Mouse (Mus musculus): ENCODE measurements around the gene Rcc2. TPM values are rescaled to one million over a fixed set of nuclear protein-coding genes. Genes with fewer than 3 reads are reported as not detected.

Gene Rcc2
- polyA plus RNA-seq, 1 experiment from 2014 or later = 47.0 TPM

GRCm38 (mm10) chr4:140701716-140702561 lies 1.6 kb downstream of the Rcc2 start:
- WGBS = under 1% methylated on average over 41 of the region's 107 CpGs
- no peak for ATAC-seq (ENCODE audit: insufficient number of reproducible peaks, low FRiP score, low TSS enrichment, low read depth)
- Histone ChIP-seq H3K36me3 (0 out of 2 replicates have a peak, but pooled peaks cover 13% of the 10 kb centered on the region), H3K9me3 (replicated peaks) (no peaks in the 10 kb centered on the region), H3K4me2 (replicated peaks) (peak overlapping the region; percentile 86), H3K4me3 (replicated peaks) (peak overlapping the region; percentile 85), H3K27me3 (no peaks in the 10 kb centered on the region), H3K4me1 (peaks cover 46% of the 10 kb centered on the region), H3K9ac (peak overlapping the region; percentile 85), H3K27ac (replicated peaks) (peak overlapping the region; percentile 98)

GRCm38 (mm10) chr4:140702611-140703327 lies 2.4 kb downstream of the Rcc2 start:
- Histone ChIP-seq H3K9me3 (replicated peaks) (no peaks in the 10 kb centered on the region), H3K27me3 (no peaks in the 10 kb centered on the region), H3K4me3 (replicated peaks) (peak overlapping the region; percentile 85), H3K4me2 (replicated peaks) (peak overlapping the region; percentile 86), H3K9ac (peak overlapping the region; percentile 85), H3K4me1 (peaks cover 54% of the 10 kb centered on the region), H3K27ac (replicated peaks) (peak overlapping the region; percentile 98), H3K36me3 (peaks cover 19% of the 10 kb centered on the region)
- under 1% methylated on average over 45 of the region's 68 CpGs for WGBS
- ATAC-seq (ENCODE audit: insufficient number of reproducible peaks, low FRiP score, low TSS enrichment, low read depth) = peak; percentile 79

DNA sequence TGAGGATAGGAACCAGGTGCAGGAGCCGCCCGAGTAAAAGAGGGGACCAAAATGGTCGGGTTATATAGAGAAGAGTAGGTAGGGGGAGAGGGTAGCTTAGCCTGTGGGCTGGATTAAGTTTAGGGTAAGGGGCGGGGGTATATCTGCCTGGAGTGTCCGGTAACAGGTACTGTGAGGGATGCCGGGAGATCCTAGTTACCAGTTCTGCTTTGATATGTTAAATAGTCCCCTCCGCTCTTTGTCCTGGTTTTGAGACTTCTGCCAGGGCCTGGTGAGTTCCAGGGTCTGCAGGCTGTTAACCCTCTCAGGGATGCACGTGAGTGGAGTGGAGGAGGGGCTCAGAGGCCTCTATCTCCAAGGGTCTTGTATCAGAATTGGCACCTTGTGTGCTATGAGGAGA lies 3.3 kb downstream of the Rcc2 start:
- Histone ChIP-seq H3K4me2 (replicated peaks) (peak overlapping the region; percentile 86), H3K4me1 (peaks cover 63% of the 10 kb centered on the region), H3K9ac (no peak overlapping the region; the same call in 1 of the 2 replicates), H3K27me3 (no peaks in the 10 kb centered on the region), H3K36me3 (peaks cover 28% of the 10 kb centered on the region), H3K27ac (replicated peaks) (peak overlapping the region; percentile 98; the same call in 1 of the 2 replicates), H3K4me3 (replicated peaks) (peak overlapping the region; percentile 85), H3K9me3 (replicated peaks) (no peaks in the 10 kb centered on the region)
- WGBS = 6% methylated on average over 8 of the region's 8 CpGs
- no peak for ATAC-seq (ENCODE audit: insufficient number of reproducible peaks, low FRiP score, low TSS enrichment, low read depth)

DNA sequence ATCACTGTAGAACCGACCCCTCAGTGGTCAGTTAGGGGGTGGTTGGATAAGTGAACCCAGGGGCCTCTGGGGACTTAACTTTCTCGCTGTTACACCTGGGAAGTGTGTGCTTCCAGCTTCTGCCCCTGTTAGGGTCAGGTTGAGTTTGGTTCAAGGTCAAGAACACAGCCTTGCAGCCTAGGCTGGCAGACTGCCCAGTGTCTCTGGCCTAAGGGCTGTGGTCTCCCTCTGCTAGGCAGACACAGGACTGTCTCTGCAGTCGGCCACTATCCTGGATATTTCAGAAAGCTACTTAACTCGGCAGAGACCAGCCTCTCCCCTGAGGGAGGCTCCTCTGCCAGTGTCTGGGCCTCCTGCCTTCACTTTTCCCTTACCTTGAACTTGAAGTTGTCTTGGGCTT lies 3.8 kb downstream of the Rcc2 start:
- peaks cover 67% of the 10 kb centered on the region for H3K4me1 ChIP-seq
- H3K9me3 ChIP-seq (replicated peaks) = no peaks in the 10 kb centered on the region
- H3K9ac ChIP-seq = no peak overlapping the region
- no peaks in the 10 kb centered on the region for H3K27me3 ChIP-seq
- H3K36me3 ChIP-seq = peaks cover 33% of the 10 kb centered on the region
- 25% methylated on average over 4 of the region's 4 CpGs for WGBS
- peak overlapping the region; percentile 85; the same call in 1 of the 2 replicates for H3K4me3 ChIP-seq (replicated peaks)
- H3K27ac ChIP-seq (replicated peaks) = no peak overlapping the region
- peak overlapping the region; percentile 86 for H3K4me2 ChIP-seq (replicated peaks)
- no peak for ATAC-seq (ENCODE audit: insufficient number of reproducible peaks, low FRiP score, low TSS enrichment, low read depth)

DNA sequence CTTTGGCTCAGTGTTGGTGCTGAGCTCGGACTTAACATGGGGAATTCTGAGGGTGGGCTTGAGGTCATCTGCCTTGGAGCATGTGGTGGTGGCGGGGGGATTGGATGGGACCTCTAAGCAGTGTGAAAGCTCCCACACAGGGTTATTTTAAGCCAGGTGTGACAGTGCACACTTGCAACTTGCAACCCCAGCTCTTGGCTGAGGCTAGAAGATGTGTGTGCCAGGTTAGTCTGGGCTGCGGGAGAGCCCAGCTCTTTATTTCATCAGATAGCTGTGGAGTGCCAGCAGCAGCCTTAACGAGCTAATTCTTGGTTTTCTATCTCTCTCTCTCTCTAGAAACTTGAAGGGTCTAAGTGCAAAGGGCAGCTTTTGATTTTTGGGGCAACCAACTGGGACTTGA lies 7.3 kb downstream of the Rcc2 start:
- Histone ChIP-seq H3K9me3 (replicated peaks) (no peaks in the 10 kb centered on the region), H3K4me1 (peaks cover 48% of the 10 kb centered on the region), H3K4me3 (replicated peaks) (no peak overlapping the region), H3K9ac (no peak overlapping the region), H3K27me3 (no peaks in the 10 kb centered on the region), H3K4me2 (replicated peaks) (no peak overlapping the region), H3K36me3 (peaks cover 65% of the 10 kb centered on the region), H3K27ac (replicated peaks) (no peak overlapping the region)
- WGBS = 72% methylated on average over 4 of the region's 4 CpGs
- ATAC-seq (ENCODE audit: insufficient number of reproducible peaks, low FRiP score, low TSS enrichment, low read depth) = no peak

GRCm38 (mm10) chr4:140708297-140708927 lies 8.1 kb downstream of the Rcc2 start:
- H3K9me3 ChIP-seq (replicated peaks) = no peaks in the 10 kb centered on the region
- H3K4me1 ChIP-seq = peaks cover 46% of the 10 kb centered on the region
- H3K9ac ChIP-seq = no peak overlapping the region
- H3K27ac ChIP-seq (replicated peaks) = no peak overlapping the region
- H3K4me3 ChIP-seq (replicated peaks) = no peak overlapping the region
- H3K27me3 ChIP-seq = no peaks in the 10 kb centered on the region
- H3K36me3 ChIP-seq = peaks cover 73% of the 10 kb centered on the region
- 77% methylated on average over 18 of the region's 18 CpGs for WGBS
- no peak overlapping the region for H3K4me2 ChIP-seq (replicated peaks)
- ATAC-seq (ENCODE audit: insufficient number of reproducible peaks, low FRiP score, low TSS enrichment, low read depth) = no peak

- peaks cover 79% of the 10 kb centered on the region for H3K36me3 ChIP-seq
Measured at GRCm38 (mm10) chr4:140709111-140709510, 8.8 kb downstream of the Rcc2 start.

GRCm38 (mm10) chr4:140709617-140710016 lies 9.3 kb downstream of the Rcc2 start:
- 73% methylated on average over 10 of the region's 10 CpGs for WGBS
- ATAC-seq (ENCODE audit: insufficient number of reproducible peaks, low FRiP score, low TSS enrichment, low read depth) = no peak
- H3K27ac ChIP-seq (replicated peaks) = no peak overlapping the region
- no peak overlapping the region for H3K4me3 ChIP-seq (replicated peaks)
- H3K4me2 ChIP-seq (replicated peaks) = no peak overlapping the region
- no peak overlapping the region for H3K9ac ChIP-seq
- H3K9me3 ChIP-seq (replicated peaks) = no peaks in the 10 kb centered on the region
- H3K27me3 ChIP-seq = no peaks in the 10 kb centered on the region
- peaks cover 84% of the 10 kb centered on the region for H3K36me3 ChIP-seq
- H3K4me1 ChIP-seq = peaks cover 43% of the 10 kb centered on the region

More at GRCm38 (mm10) chr4:140709111-140709510, 8.8 kb downstream of the Rcc2 start:
- Histone ChIP-seq H3K9ac (no peak overlapping the region), H3K4me3 (replicated peaks) (no peak overlapping the region), H3K27ac (replicated peaks) (no peak overlapping the region), H3K9me3 (replicated peaks) (no peaks in the 10 kb centered on the region), H3K4me1 (peaks cover 45% of the 10 kb centered on the region), H3K4me2 (replicated peaks) (no peak overlapping the region), H3K27me3 (no peaks in the 10 kb centered on the region)
- no peak for ATAC-seq (ENCODE audit: insufficient number of reproducible peaks, low FRiP score, low TSS enrichment, low read depth)
- 74% methylated on average over 7 of the region's 7 CpGs for WGBS

GRCm38 (mm10) chr4:140710781-140711180 lies 10.4 kb downstream of the Rcc2 start:
- peaks cover 89% of the 10 kb centered on the region for H3K36me3 ChIP-seq

DNA sequence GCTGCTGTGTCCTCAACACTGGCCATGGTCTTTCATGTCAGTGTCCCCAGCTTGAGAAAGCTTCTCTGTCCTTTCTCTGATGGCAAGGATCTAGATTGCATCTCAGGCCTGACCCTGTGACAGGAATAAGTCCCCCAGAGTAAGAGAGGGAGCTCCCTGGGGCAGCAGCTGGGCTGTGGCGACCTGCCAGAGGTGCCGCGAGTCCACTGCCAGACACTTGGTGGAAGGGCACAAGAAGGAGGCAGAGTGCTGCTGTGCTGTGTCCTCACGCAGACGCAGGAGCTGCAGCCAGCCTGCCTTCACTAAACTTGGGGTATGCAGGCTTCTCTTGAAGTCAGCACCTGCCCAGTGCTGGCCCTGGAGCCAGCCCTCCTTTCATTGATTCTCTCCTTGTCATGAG lies 11.0 kb downstream of the Rcc2 start:
- no peak overlapping the region for H3K9ac ChIP-seq
- WGBS = 74% methylated on average over 5 of the region's 5 CpGs
- no peak overlapping the region for H3K4me2 ChIP-seq (replicated peaks)
- H3K9me3 ChIP-seq (replicated peaks) = no peaks in the 10 kb centered on the region
- ATAC-seq (ENCODE audit: insufficient number of reproducible peaks, low FRiP score, low TSS enrichment, low read depth) = no peak
- no peaks in the 10 kb centered on the region for H3K27me3 ChIP-seq
- peaks cover 34% of the 10 kb centered on the region for H3K4me1 ChIP-seq
- H3K36me3 ChIP-seq = peaks cover 89% of the 10 kb centered on the region
- H3K4me3 ChIP-seq (replicated peaks) = no peak overlapping the region
- H3K27ac ChIP-seq (replicated peaks) = no peak overlapping the region

More at GRCm38 (mm10) chr4:140710781-140711180, 10.4 kb downstream of the Rcc2 start:
- Histone ChIP-seq H3K4me3 (replicated peaks) (no peak overlapping the region), H3K27ac (replicated peaks) (no peak overlapping the region), H3K4me1 (peaks cover 34% of the 10 kb centered on the region), H3K9ac (no peak overlapping the region), H3K4me2 (replicated peaks) (no peak overlapping the region), H3K9me3 (replicated peaks) (no peaks in the 10 kb centered on the region), H3K27me3 (no peaks in the 10 kb centered on the region)
- WGBS = 74% methylated on average over 10 of the region's 10 CpGs
- ATAC-seq (ENCODE audit: insufficient number of reproducible peaks, low FRiP score, low TSS enrichment, low read depth) = no peak

All from embryonic facial prominence, embryonic 15.5 days (tissue).